Mouse (Mus musculus): ENCODE measurements around the gene Olfr623. TPM values are rescaled to one million over a fixed set of nuclear protein-coding genes. Genes with fewer than 3 reads are reported as not detected.

The Olfr623 gene
- total RNA-seq, 1 experiment = not detected

- no peak for TF ChIP-seq MAFK (IDR thresholded peaks at IDR 0.05; ENCODE audit: insufficient read depth, low read depth, low read length)
- no peak for TF ChIP-seq ZNF384 (IDR thresholded peaks at IDR 0.05; ENCODE audit: low read depth, low read length)
- TF ChIP-seq HCFC1 (IDR thresholded peaks at IDR 0.05; ENCODE audit: borderline replicate concordance, insufficient read depth, low read length) = no peak
- no peak for TF ChIP-seq CHD2 (IDR thresholded peaks at IDR 0.05; ENCODE audit: low read depth, low read length)
- no peak for TF ChIP-seq ZC3H11A (IDR thresholded peaks at IDR 0.05; ENCODE audit: borderline replicate concordance, low read depth, low read length)
- Histone ChIP-seq H3K9me3 (ENCODE audit: control insufficient read depth, insufficient read depth, low read depth, low read length) (no peaks in the 10 kb centered on the region), H3K27ac (ENCODE audit: insufficient read depth, low read depth, low read length, poor library complexity, severe bottlenecking) (no peak overlapping the region), H3K4me1 (ENCODE audit: control insufficient read depth in 2 of 2, insufficient read depth in 2 of 2, low read length in 2 of 2, poor library complexity in 1 of 2) (no peaks in the 10 kb centered on the region), H3K36me3 (ENCODE audit: control insufficient read depth, insufficient read depth, low read length, poor library complexity, severe bottlenecking) (no peaks in the 10 kb centered on the region), H3K4me3 (ENCODE audit: insufficient read depth in 1 of 2, low read depth in 1 of 2, low read length in 2 of 2, poor library complexity in 1 of 2, severe bottlenecking in 1 of 2) (no peak overlapping the region), H3K9ac (ENCODE audit: insufficient read depth, low read depth, low read length, poor library complexity, severe bottlenecking) (no peak overlapping the region)
- no peak for DNase-seq (ENCODE audit: low read depth, low spot score)
- in situ Hi-C loops (cut with MboI; ENCODE audit: low sequenced_read_pairs in 2 of 2, unreplicated experiment in 2 of 2) = no loop called here
Observed at GRCm38 (mm10) chr7:103644070-103644469, 19.4 kb downstream of the Olfr623 start.

- Histone ChIP-seq H3K4me1 (ENCODE audit: control insufficient read depth in 2 of 2, insufficient read depth in 2 of 2, low read length in 2 of 2, poor library complexity in 1 of 2) (no peaks in the 10 kb centered on the region), H3K9me3 (ENCODE audit: control insufficient read depth, insufficient read depth, low read depth, low read length) (no peaks in the 10 kb centered on the region), H3K9ac (ENCODE audit: insufficient read depth, low read depth, low read length, poor library complexity, severe bottlenecking) (no peak within 1 kb of the TSS), H3K27ac (ENCODE audit: insufficient read depth, low read depth, low read length, poor library complexity, severe bottlenecking) (no peak within 1 kb of the TSS), H3K36me3 (ENCODE audit: control insufficient read depth, insufficient read depth, low read length, poor library complexity, severe bottlenecking) (no peaks in the 10 kb centered on the region), H3K4me3 (ENCODE audit: insufficient read depth in 1 of 2, low read depth in 1 of 2, low read length in 2 of 2, poor library complexity in 1 of 2, severe bottlenecking in 1 of 2) (no peak within 1 kb of the TSS)
- in situ Hi-C loops (cut with MboI; ENCODE audit: low sequenced_read_pairs in 2 of 2, unreplicated experiment in 2 of 2) = no loop called here
- no peak for DNase-seq (ENCODE audit: low read depth, low spot score)
- TF ChIP-seq HCFC1 (IDR thresholded peaks at IDR 0.05; ENCODE audit: borderline replicate concordance, insufficient read depth, low read length) (no peak), MAFK (IDR thresholded peaks at IDR 0.05; ENCODE audit: insufficient read depth, low read depth, low read length) (no peak), ZC3H11A (IDR thresholded peaks at IDR 0.05; ENCODE audit: borderline replicate concordance, low read depth, low read length) (no peak), CHD2 (IDR thresholded peaks at IDR 0.05; ENCODE audit: low read depth, low read length) (no peak)
Observed at GRCm38 (mm10) chr7:103642602-103643001, 20.9 kb downstream of the Olfr623 start, which contains the start of gene Olfr622. Gene Olfr622 (minus strand): TSS chr7:103642702.

GRCm38 (mm10) chr7:103636795-103637194 lies 26.7 kb downstream of the Olfr623 start:
- in situ Hi-C loops (cut with MboI; ENCODE audit: low sequenced_read_pairs in 2 of 2, unreplicated experiment in 2 of 2) = no loop called here
- no peak for DNase-seq (ENCODE audit: low read depth, low spot score)
- Histone ChIP-seq H3K9me3 (ENCODE audit: control insufficient read depth, insufficient read depth, low read depth, low read length) (no peaks in the 10 kb centered on the region), H3K36me3 (ENCODE audit: control insufficient read depth, insufficient read depth, low read length, poor library complexity, severe bottlenecking) (no peaks in the 10 kb centered on the region), H3K4me1 (ENCODE audit: control insufficient read depth in 2 of 2, insufficient read depth in 2 of 2, low read length in 2 of 2, poor library complexity in 1 of 2) (no peaks in the 10 kb centered on the region), H3K9ac (ENCODE audit: insufficient read depth, low read depth, low read length, poor library complexity, severe bottlenecking) (no peak overlapping the region), H3K27ac (ENCODE audit: insufficient read depth, low read depth, low read length, poor library complexity, severe bottlenecking) (no peak overlapping the region), H3K4me3 (ENCODE audit: insufficient read depth in 1 of 2, low read depth in 1 of 2, low read length in 2 of 2, poor library complexity in 1 of 2, severe bottlenecking in 1 of 2) (no peak overlapping the region)
- TF ChIP-seq ZNF384 (IDR thresholded peaks at IDR 0.05; ENCODE audit: low read depth, low read length) (no peak), ZC3H11A (IDR thresholded peaks at IDR 0.05; ENCODE audit: borderline replicate concordance, low read depth, low read length) (no peak), MAFK (IDR thresholded peaks at IDR 0.05; ENCODE audit: insufficient read depth, low read depth, low read length) (no peak), HCFC1 (IDR thresholded peaks at IDR 0.05; ENCODE audit: borderline replicate concordance, insufficient read depth, low read length) (no peak), CHD2 (IDR thresholded peaks at IDR 0.05; ENCODE audit: low read depth, low read length) (no peak)

GRCm38 (mm10) chr7:103612434-103612833 lies 51.1 kb downstream of the Olfr623 start, which contains the start of gene Olfr620:
Gene Olfr620 (minus strand): TSS chr7:103612534.
- in situ Hi-C loops (cut with MboI; ENCODE audit: low sequenced_read_pairs in 2 of 2, unreplicated experiment in 2 of 2) = no loop called here
- H3K27ac ChIP-seq (ENCODE audit: insufficient read depth, low read depth, low read length, poor library complexity, severe bottlenecking) = no peak within 1 kb of the TSS
- TF ChIP-seq ZC3H11A (IDR thresholded peaks at IDR 0.05; ENCODE audit: borderline replicate concordance, low read depth, low read length) = no peak
- TF ChIP-seq ZNF384 (IDR thresholded peaks at IDR 0.05; ENCODE audit: low read depth, low read length) = no peak
- no peak for TF ChIP-seq HCFC1 (IDR thresholded peaks at IDR 0.05; ENCODE audit: borderline replicate concordance, insufficient read depth, low read length)
- no peak for TF ChIP-seq CHD2 (IDR thresholded peaks at IDR 0.05; ENCODE audit: low read depth, low read length)
- no peak for TF ChIP-seq MAFK (IDR thresholded peaks at IDR 0.05; ENCODE audit: insufficient read depth, low read depth, low read length)

More at GRCm38 (mm10) chr7:103612434-103612833, 51.1 kb downstream of the Olfr623 start, which contains the start of gene Olfr620:
- no peak for DNase-seq (ENCODE audit: low read depth, low spot score)
- no peaks in the 10 kb centered on the region for H3K9me3 ChIP-seq (ENCODE audit: control insufficient read depth, insufficient read depth, low read depth, low read length)
- no peak within 1 kb of the TSS for H3K9ac ChIP-seq (ENCODE audit: insufficient read depth, low read depth, low read length, poor library complexity, severe bottlenecking)
- no peaks in the 10 kb centered on the region for H3K4me1 ChIP-seq (ENCODE audit: control insufficient read depth in 2 of 2, insufficient read depth in 2 of 2, low read length in 2 of 2, poor library complexity in 1 of 2)
- no peaks in the 10 kb centered on the region for H3K36me3 ChIP-seq (ENCODE audit: control insufficient read depth, insufficient read depth, low read length, poor library complexity, severe bottlenecking)
- no peak within 1 kb of the TSS for H3K4me3 ChIP-seq (ENCODE audit: insufficient read depth in 1 of 2, low read depth in 1 of 2, low read length in 2 of 2, poor library complexity in 1 of 2, severe bottlenecking in 1 of 2)

Other genes starting within 250 kb of the Olfr623 start
- gene Usp17lc, start 248.6 kb downstream of the Olfr623 start, total RNA-seq (2012; rRNA removed) = 3.7 and 6.4 TPM in 2 replicates
- gene Olfr605, start 218.3 kb downstream of the Olfr623 start, total RNA-seq (2012; rRNA removed) = not detected in 2 replicates
- gene Olfr606, start 214.7 kb downstream of the Olfr623 start, total RNA-seq (2012; rRNA removed) = not detected in 2 replicates
- not detected in 2 replicates for gene Olfr607, start 199.5 kb downstream of the Olfr623 start, total RNA-seq (2012; rRNA removed)
- not detected in 2 replicates for gene Olfr608, start 193.8 kb downstream of the Olfr623 start, total RNA-seq (2012; rRNA removed)
- gene Olfr609, start 165.6 kb downstream of the Olfr623 start, total RNA-seq (2012; rRNA removed) = not detected in 2 replicates
- not detected in 2 replicates for gene Olfr610, start 151.6 kb downstream of the Olfr623 start, total RNA-seq (2012; rRNA removed)
- not detected in 2 replicates for gene Olfr611, start 142.9 kb downstream of the Olfr623 start, total RNA-seq (2012; rRNA removed)
- gene Olfr612, start 121.0 kb downstream of the Olfr623 start, total RNA-seq (2012; rRNA removed) = not detected in 2 replicates
- gene Olfr613, start 115.6 kb downstream of the Olfr623 start, total RNA-seq (2012; rRNA removed) = not detected in 2 replicates
- gene Olfr615, start 107.6 kb downstream of the Olfr623 start, total RNA-seq (2012; rRNA removed) = not detected in 2 replicates
- gene Olfr616, start 94.6 kb downstream of the Olfr623 start, total RNA-seq (2012; rRNA removed) = not detected in 2 replicates
- not detected in 2 replicates for gene Olfr617, start 90.6 kb downstream of the Olfr623 start, total RNA-seq (2012; rRNA removed)
- not detected in 2 replicates for gene Olfr618, start 73.6 kb downstream of the Olfr623 start, total RNA-seq (2012; rRNA removed)
- not detected in 2 replicates for gene Olfr619, start 63.1 kb downstream of the Olfr623 start, total RNA-seq (2012; rRNA removed)
- gene Olfr620, start 51.2 kb downstream of the Olfr623 start, total RNA-seq (2012; rRNA removed) = not detected in 2 replicates
- not detected in 2 replicates for gene Olfr622, start 21.0 kb downstream of the Olfr623 start, total RNA-seq (2012; rRNA removed)
- gene Olfr624, start 7.5 kb upstream of the Olfr623 start, total RNA-seq (2012; rRNA removed) = 0.04 TPM in 1 of 2 replicates, not detected in the other
- not detected in 2 replicates for gene Olfr625-ps1, start 19.0 kb upstream of the Olfr623 start, total RNA-seq (2012; rRNA removed)
- gene Olfr243, start 51.0 kb upstream of the Olfr623 start, total RNA-seq (2012; rRNA removed) = not detected in 2 replicates
- gene Olfr628, start 66.7 kb upstream of the Olfr623 start, total RNA-seq (2012; rRNA removed) = not detected in 2 replicates
- not detected in 2 replicates for gene Olfr629, start 81.2 kb upstream of the Olfr623 start, total RNA-seq (2012; rRNA removed)
- not detected in 2 replicates for gene Olfr630, start 93.6 kb upstream of the Olfr623 start, total RNA-seq (2012; rRNA removed)
- not detected in 2 replicates for gene Olfr69, start 107.9 kb upstream of the Olfr623 start, total RNA-seq (2012; rRNA removed)
- not detected in 2 replicates for gene Olfr68, start 116.0 kb upstream of the Olfr623 start, total RNA-seq (2012; rRNA removed)
- not detected in 2 replicates for gene Olfr67, start 128.1 kb upstream of the Olfr623 start, total RNA-seq (2012; rRNA removed)
- gene Hbb-bt, start 150.3 kb upstream of the Olfr623 start, total RNA-seq (2012; rRNA removed) = not detected in 2 replicates
- gene Hbb-bs, start 164.4 kb upstream of the Olfr623 start, total RNA-seq (2012; rRNA removed) = not detected in 2 replicates
- gene Hbb-bh2, start 176.8 kb upstream of the Olfr623 start, total RNA-seq (2012; rRNA removed) = not detected in 2 replicates
- gene Hbb-bh1, start 179.5 kb upstream of the Olfr623 start, total RNA-seq (2012; rRNA removed) = not detected in 2 replicates
- not detected in 2 replicates for gene Hbb-y, start 189.5 kb upstream of the Olfr623 start, total RNA-seq (2012; rRNA removed)
- gene Olfr66, start 222.6 kb upstream of the Olfr623 start, total RNA-seq (2012; rRNA removed) = not detected in 2 replicates
- not detected in 2 replicates for gene Olfr64, start 230.8 kb upstream of the Olfr623 start, total RNA-seq (2012; rRNA removed)
- gene Olfr65, start 239.8 kb upstream of the Olfr623 start, total RNA-seq (2012; rRNA removed) = not detected in 2 replicates